Mouse (Mus musculus) bone marrow, adult 2 months (tissue): ENCODE measurements around the gene Tm7sf3.

Experiments used
- CTCF ChIP-seq: fragments of 200-500 bp; IDR thresholded peaks from 2 replicates; pipeline ENCODE4 v1.5.1; 2011; ENCODE audit warnings: low read length, control low read depth; ENCODE audit not compliant: control insufficient read depth, insufficient read depth
- POLR2A ChIP-seq: fragments of 200-500 bp; IDR thresholded peaks from 2 replicates; pipeline ENCODE4 v1.6.1; 2011; ENCODE audit warnings: low read depth, mild to moderate bottlenecking, control low read depth, low read length, borderline replicate concordance; ENCODE audit not compliant: control insufficient read depth

DNA sequence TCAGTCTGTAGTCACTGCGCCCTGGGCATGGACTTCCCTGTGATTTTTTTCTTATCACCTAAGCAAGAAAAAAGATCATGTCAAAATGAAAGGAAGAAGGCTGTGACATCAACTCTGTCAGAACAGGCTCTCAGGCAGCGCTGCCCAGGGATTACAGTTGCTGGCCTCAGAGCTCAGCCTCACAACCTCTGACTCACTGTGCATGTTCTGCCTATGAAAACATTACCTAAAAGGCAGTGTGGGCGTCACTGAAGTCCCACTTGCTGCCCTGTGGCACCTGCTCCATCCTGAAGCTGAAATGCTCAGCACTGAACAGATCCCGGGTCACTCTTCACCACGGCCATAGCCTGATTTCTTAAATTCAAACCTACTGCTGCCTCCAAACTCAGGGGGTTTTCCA lies 29.9 kb downstream of the Tm7sf3 start:
- no peak for TF ChIP-seq CTCF
- TF ChIP-seq POLR2A, result no peak
